Mouse (Mus musculus): Measurements from ENCODE around the gene Wdr54.

Gene Wdr54

GRCm38 (mm10) chr6:83156259-83156684 is at the start of gene Wdr54, which contains the start of gene 1700003E16Rik:
TSS of gene Wdr54 (minus strand) at chr6:83156397.
TSS of gene 1700003E16Rik (plus strand) at chr6:83156404.
- DNase-seq (ENCODE audit: low spot score) = peak; percentile 31

GRCm38 (mm10) chr6:83205851-83206250 is 49.7 kb upstream of the Wdr54 start:
- DNase-seq (ENCODE audit: low spot score) = peak; percentile 65

DNA sequence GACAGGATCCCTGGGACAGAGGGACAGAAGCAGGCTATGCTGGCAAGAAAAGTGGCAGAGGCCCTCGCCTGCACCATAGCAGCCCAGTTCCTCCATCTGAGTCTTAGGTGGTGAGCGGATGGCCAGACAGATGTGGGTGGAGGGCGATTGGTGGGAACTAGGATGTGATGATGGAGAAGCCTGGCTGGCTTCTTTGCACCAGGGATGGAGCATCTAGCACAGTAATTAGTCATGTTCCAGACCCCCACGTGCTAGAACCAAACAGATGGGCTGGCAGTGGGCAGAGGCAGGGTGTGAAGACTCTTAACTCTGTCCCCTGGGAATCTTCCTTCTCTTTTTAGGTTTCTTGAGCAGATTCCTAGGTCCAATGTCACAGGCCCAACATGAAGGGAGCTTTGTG is 47.1 kb upstream of the Wdr54 start:
- DNase-seq (ENCODE audit: low spot score) = no peak

DNA sequence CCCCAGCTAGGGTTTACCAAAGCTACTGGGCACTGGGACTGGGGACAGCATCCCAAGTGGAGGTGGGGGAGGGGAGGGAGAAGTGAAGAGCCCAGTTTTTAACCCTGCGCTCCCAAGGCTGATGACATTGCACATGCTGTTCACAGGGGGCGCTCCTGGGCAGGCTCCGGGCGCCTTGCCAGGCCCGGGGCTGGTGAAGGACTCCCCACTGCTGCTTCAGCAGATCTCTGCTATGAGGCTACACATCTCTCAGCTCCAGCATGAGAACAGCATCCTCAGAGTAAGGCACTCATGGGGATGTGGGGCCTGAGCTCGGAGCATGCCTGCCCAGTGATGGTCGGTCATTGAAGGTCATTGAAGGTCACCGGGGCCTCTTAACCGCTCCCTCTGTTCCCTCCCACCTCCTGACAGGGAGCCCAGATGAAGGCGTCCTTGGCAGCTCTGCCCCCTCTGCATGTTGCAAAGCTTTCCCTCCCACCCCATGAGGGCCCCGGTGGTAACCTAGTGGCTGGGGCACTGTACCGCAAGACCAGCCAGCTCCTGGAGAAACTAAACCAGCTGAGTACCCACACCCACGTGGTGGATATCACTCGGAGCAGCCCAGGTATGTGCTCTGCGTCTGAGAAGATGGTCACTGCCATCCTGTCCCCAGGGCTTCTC is 41.3 kb upstream of the Wdr54 start:
- no peak for DNase-seq (ENCODE audit: low spot score)

GRCm38 (mm10) chr6:83193571-83193970 is 37.4 kb upstream of the Wdr54 start:
- no peak for DNase-seq (ENCODE audit: low spot score)

- no peak for DNase-seq (ENCODE audit: low spot score)
Measured at GRCm38 (mm10) chr6:83186946-83187345, 30.7 kb upstream of the Wdr54 start.

- DNase-seq (ENCODE audit: low spot score) = peak; percentile 37
Measured at GRCm38 (mm10) chr6:83185895-83186861, 30.0 kb upstream of the Wdr54 start.

GRCm38 (mm10) chr6:83184858-83185435 is 28.8 kb upstream of the Wdr54 start:
- DNase-seq (ENCODE audit: low spot score) = no peak

DNA sequence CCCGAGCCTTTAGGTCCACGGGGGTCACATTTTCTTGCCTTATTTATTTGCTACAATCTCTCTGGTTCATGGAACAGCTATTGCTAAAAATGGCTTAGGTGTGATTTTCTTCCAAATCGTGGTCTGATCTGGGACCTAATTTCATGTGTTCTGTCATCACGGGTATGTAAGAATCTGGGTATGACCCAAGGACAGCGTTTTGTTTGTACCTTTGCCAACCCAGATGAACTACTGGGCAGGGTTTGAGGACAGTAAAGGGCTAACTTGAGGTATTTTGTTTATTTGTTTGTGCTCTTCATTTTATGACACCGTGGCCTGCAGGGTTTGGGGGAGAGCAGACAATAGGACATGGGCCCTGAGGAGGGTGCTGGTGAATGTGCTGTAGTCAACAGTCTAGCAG is 24.4 kb upstream of the Wdr54 start:
- DNase-seq (ENCODE audit: low spot score) = no peak

DNA sequence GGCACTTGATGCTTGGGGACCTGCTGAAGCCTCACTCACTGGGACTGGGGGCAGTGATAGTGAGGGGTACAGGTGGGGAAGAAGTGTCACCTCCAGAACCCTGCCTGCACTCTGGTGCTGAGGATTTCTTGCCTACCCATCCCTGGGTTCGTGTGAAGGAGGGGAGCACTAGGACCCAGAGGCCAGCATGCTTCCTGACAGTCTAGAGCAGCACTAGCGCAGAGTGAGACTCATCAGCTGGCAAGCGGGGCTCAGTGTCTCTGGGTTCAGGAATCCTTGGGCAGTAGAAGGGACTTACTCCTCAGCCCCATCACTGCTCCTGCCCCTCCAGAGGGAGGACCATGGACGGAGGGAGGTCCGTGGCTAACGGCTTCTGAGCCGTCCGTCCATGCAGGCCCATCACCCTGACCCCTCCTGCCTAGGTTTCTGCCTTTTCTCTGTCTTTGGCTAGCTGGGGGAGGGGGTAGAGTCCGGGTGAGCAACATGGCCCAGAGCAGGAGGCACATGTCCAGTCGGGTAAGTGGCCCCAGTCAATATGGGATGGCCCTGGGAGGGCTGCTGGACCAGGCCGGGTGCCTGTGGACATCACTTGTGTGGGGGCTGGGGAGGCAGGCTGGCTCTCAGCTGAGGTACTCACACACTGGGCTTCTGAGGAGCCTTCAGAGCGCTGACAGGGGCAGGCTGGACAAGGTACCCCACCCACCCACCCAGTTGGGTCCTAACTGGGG is 23.4 kb upstream of the Wdr54 start:
- no peak for DNase-seq (ENCODE audit: low spot score)

DNA sequence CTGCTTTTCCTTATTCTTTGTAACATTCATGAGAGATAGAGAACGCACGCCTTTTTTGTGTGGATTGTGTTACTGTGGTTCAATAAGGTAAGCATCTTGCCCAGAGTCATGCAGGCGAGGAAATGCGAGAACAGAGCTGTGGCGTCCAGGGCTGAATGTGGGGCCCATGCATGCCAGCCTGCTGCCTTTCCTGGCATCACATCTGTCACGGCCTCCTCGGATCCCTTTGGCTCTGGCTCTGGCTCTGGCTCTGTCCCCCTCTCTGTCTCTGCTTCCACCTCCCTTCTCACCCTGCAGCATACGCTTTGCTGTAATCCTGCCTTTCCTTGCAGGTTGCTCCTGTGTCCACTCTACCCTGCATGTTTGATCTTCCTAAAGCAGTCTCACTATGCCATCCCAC is 19.8 kb upstream of the Wdr54 start:
- DNase-seq (ENCODE audit: low spot score) = no peak

- DNase-seq (ENCODE audit: low spot score) = no peak
Measured at GRCm38 (mm10) chr6:83172240-83172920, 16.2 kb upstream of the Wdr54 start.

- no peak for DNase-seq (ENCODE audit: low spot score)
Measured at GRCm38 (mm10) chr6:83171063-83171462, 14.9 kb upstream of the Wdr54 start.

DNA sequence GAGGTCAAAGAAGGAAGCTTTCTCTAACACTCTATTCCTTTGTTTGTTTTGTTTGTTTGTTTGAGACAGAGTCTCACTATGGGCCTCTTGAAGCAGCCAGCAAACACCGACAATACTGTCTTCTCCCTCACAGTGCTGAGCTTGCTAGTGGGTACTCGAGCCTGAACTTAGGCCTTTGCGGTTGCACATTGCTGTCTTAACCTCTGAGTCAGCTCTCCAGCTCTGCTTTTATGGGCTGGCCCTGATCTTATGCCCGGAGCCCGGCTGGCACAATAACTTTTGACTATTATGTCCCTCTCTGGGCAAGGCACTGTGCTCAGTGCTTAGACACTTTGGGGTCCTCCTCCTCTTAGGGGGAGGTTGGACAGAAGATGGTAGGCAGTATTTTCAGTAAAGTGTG is 13.7 kb upstream of the Wdr54 start:
- DNase-seq (ENCODE audit: low spot score) = no peak

- no peak for DNase-seq (ENCODE audit: low spot score)
Measured at GRCm38 (mm10) chr6:83166243-83166630, 10.0 kb upstream of the Wdr54 start.

DNA sequence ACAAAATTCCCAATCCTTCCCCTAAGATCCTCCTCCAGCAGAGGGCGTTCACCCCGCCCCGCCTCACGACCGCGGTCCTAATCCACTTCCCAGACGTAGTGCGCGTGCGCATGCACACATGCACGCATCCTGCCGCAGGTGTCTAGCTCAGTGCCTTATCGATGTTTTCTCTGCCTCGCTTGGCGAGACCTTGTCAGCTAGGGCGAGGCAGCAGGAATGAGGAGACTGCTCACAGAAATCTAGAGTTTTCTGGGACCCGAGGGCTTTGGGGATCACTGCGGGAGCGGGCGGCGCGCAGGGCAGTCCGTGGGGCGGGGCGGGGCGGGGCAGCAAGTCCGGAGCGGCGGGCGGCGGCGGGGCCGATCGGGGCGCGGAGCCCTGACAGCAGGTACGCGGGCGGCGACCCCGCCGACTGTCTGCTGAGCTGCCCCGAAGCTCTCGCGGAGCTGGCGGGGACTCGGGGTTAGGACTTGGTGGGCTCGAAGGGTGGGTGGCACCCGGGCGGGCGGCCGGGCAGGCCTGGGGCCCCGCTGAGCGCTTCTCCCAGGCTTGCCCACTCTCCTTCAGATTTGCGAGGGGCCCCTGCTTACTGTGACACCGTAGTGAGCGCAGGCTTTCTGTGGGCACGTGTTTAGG is 9.5 kb upstream of the Wdr54 start, which contains the start of gene Dctn1:
Gene Dctn1, plus strand, starts transcription at position 314 of the 636 bp plus-strand sequence.
- DNase-seq (ENCODE audit: low spot score) = peak; percentile 94

- DNase-seq (ENCODE audit: low spot score) = no peak
Measured at GRCm38 (mm10) chr6:83165026-83165606, 8.9 kb upstream of the Wdr54 start.

- peak; percentile 70 for DNase-seq (ENCODE audit: low spot score)
Measured at GRCm38 (mm10) chr6:83162701-83163100, 6.5 kb upstream of the Wdr54 start.

GRCm38 (mm10) chr6:83161921-83162641 is 5.9 kb upstream of the Wdr54 start:
- peak; percentile 43 for DNase-seq (ENCODE audit: low spot score)

DNA sequence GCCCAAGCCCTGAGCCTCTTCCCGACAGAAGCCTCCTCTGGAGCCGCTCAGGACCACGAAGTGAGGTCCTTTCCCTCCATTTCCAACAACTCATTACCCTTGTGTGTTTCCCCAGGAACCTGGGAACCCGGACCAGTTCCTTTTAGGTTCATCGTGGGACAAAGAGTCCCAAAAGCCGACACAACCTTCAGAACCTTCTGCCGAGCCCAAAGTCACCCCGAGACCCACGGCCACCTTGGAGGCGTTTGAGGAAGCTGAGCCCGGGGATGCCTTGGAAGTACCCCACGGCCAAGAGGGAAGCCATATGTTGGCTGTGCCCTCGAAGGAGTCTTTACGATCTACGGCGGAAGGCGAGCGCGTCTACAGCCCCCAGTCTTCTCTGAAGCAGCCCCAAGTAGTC is 5.2 kb upstream of the Wdr54 start:
- no peak for DNase-seq (ENCODE audit: low spot score)
